Mouse (Mus musculus) liver, embryonic 14.5 days (tissue): ENCODE data around the gene Anxa2.

Experiments
- CTCF ChIP-seq: IDR thresholded peaks from 2 replicates; pipeline ENCODE4 v1.5.1; 2016; ENCODE audit warnings: antibody characterized with exemption, low read depth, control low read depth
- EP300 ChIP-seq: IDR thresholded peaks from 2 replicates; pipeline ENCODE4 v1.6.1; 2016; ENCODE audit warnings: antibody characterized with exemption, low read depth

GRCm38 (mm10) chr9:69477195-69477823 lies 23.9 kb downstream of the Anxa2 start:
- TF ChIP-seq CTCF, result no peak
- no peak for TF ChIP-seq EP300
